Mouse (Mus musculus): ENCODE data around the gene Scd4. TPM values are rescaled to one million over a fixed set of nuclear protein-coding genes. Genes with fewer than 3 reads are reported as not detected.
A peak's percentile ranks its signal among the peaks of the same experiment; 100 is the strongest.
"Not testable (repeated sequence)": the region's sequence is repeated elsewhere in the genome, so short reads cannot be mapped to it uniquely, and the experiment has no call there.

The Scd4 gene
- polyA plus RNA-seq, 1 experiment from 2014 or later, result 0.09 TPM

DNA sequence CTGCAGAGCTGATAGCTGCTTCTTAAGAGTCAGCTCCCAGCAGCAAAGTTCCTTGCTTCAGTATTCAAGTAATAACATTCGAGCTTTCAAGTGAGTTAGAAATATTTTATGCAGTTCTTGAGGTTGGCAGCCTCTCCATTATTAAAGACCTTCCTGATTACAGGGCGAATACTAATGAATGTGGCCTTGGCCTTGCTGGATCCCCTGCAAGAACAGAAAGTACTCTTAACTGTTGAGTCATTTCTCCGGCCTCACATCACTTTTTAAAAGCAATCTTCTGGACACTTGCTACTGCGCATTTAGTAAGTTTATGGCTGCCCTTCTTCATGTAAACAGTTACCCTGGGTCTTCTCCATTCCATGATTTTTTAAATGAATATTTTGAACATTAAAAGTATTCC is 11.7 kb upstream of the Scd4 start:
- 70% methylated on average over 4 of the region's 4 CpGs for WGBS

DNA sequence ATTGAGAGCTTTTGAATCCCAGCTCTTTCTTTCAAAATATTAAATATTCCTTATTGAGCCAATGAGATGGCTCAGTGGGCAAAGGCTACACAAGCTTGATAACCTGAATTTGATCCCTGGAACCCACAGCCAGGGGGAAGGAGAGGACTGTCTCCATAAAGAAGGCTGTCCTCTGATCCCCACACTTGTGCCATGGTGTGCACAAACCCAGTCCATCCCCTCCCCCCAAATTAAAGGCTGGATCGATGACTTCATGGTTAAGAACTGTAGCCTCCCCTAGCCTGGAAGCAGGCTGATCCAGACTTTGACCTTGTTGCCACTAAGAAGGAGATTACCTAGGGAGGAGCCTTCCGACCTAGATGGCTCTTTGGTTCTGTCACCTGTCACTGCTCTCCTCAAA is 11.3 kb upstream of the Scd4 start:
- WGBS, result 61% methylated on average over 2 of the region's 2 CpGs
- no peak overlapping the region for H3K4me3 ChIP-seq (ENCODE audit: low read length)
- H3K4me1 ChIP-seq (ENCODE audit: control insufficient read depth, insufficient read depth, low read length), result no peaks in the 10 kb centered on the region
- H3K27me3 ChIP-seq (replicated peaks; ENCODE audit: control insufficient read depth, insufficient read depth, low read length), result no peaks in the 10 kb centered on the region
- H3K27ac ChIP-seq (ENCODE audit: low read length), result no peak overlapping the region
- no peaks in the 10 kb centered on the region for H3K9me3 ChIP-seq (ENCODE audit: control insufficient read depth, low read length)
- ATAC-seq, result peak; percentile 40; the same call in 1 of the 2 replicates
- no peaks in the 10 kb centered on the region for H3K36me3 ChIP-seq (ENCODE audit: control insufficient read depth, insufficient read depth, low read length)
- no peak overlapping the region for H3K4me2 ChIP-seq (ENCODE audit: low read depth, low read length)
- H3K9ac ChIP-seq (ENCODE audit: low read depth, low read length), result no peak overlapping the region

More for the DNA sequence above, 11.7 kb upstream of the Scd4 start:
- Histone ChIP-seq H3K4me3 (ENCODE audit: low read length) (no peak overlapping the region), H3K9me3 (ENCODE audit: control insufficient read depth, low read length) (no peaks in the 10 kb centered on the region), H3K4me2 (ENCODE audit: low read depth, low read length) (no peak overlapping the region), H3K4me1 (ENCODE audit: control insufficient read depth, insufficient read depth, low read length) (no peaks in the 10 kb centered on the region), H3K9ac (ENCODE audit: low read depth, low read length) (no peak overlapping the region), H3K27ac (ENCODE audit: low read length) (no peak overlapping the region), H3K36me3 (ENCODE audit: control insufficient read depth, insufficient read depth, low read length) (no peaks in the 10 kb centered on the region), H3K27me3 (replicated peaks; ENCODE audit: control insufficient read depth, insufficient read depth, low read length) (no peaks in the 10 kb centered on the region)
- ATAC-seq, result no peak

DNA sequence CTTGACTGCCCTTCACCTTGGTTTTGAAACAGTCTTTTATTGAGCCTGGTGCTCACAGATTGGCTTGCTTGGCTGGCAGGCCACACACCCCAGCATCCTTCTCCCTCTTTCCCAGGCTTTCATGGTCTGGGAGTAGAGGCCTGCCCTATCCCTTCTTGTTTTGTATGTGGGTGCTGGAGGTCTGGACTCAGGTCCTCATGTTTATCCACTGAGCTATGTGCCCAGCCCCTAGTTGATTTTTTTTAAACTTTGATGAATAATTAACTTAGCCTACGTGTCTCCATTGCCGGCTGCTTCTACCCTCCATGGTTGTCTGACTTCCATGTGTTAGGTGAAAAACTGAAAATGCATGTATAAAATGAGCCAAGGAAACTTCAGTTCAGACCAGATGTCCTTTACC is 3.3 kb upstream of the Scd4 start:
- Histone ChIP-seq H3K9me3 (ENCODE audit: control insufficient read depth, low read length) (no peaks in the 10 kb centered on the region; the same call in 1 of the 2 replicates), H3K36me3 (ENCODE audit: control insufficient read depth, insufficient read depth, low read length) (no peaks in the 10 kb centered on the region), H3K4me2 (ENCODE audit: low read depth, low read length) (no peak overlapping the region), H3K27me3 (replicated peaks; ENCODE audit: control insufficient read depth, insufficient read depth, low read length) (no peaks in the 10 kb centered on the region), H3K4me3 (ENCODE audit: low read length) (no peak overlapping the region), H3K27ac (ENCODE audit: low read length) (no peak overlapping the region), H3K9ac (ENCODE audit: low read depth, low read length) (no peak overlapping the region), H3K4me1 (ENCODE audit: control insufficient read depth, insufficient read depth, low read length) (no peaks in the 10 kb centered on the region)
- WGBS, result 67% methylated on average over 2 of the region's 2 CpGs
- no peak for ATAC-seq

DNA sequence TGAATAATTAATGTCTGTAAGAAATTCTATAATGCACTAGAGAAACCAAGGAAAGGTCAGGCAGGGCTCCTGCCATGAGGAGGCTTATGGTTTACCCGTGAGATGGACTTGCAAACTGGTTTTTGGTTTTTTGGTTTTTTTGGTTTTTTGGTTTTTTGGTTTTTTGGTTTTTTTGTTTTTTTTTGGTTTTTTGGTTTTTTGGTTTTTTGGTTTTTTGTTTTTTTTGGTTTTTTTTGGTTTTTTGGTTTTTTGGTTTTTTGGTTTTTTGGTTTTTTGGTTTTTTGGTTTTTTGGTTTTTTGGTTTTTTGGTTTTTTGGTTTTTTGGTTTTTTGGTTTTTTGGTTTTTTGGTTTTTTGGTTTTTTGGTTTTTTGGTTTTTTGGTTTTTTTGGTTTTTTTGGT is 1.8 kb upstream of the Scd4 start:
- not testable (repeated sequence) for H3K4me2 ChIP-seq (ENCODE audit: low read depth, low read length); H3K27ac ChIP-seq (ENCODE audit: low read length); ATAC-seq; H3K9me3 ChIP-seq (ENCODE audit: control insufficient read depth, low read length); H3K4me3 ChIP-seq (ENCODE audit: low read length); H3K27me3 ChIP-seq (replicated peaks; ENCODE audit: control insufficient read depth, insufficient read depth, low read length); H3K9ac ChIP-seq (ENCODE audit: low read depth, low read length); H3K4me1 ChIP-seq (ENCODE audit: control insufficient read depth, insufficient read depth, low read length); H3K36me3 ChIP-seq (ENCODE audit: control insufficient read depth, insufficient read depth, low read length)
- 85% methylated on average over 1 of the region's 1 CpGs for WGBS

DNA sequence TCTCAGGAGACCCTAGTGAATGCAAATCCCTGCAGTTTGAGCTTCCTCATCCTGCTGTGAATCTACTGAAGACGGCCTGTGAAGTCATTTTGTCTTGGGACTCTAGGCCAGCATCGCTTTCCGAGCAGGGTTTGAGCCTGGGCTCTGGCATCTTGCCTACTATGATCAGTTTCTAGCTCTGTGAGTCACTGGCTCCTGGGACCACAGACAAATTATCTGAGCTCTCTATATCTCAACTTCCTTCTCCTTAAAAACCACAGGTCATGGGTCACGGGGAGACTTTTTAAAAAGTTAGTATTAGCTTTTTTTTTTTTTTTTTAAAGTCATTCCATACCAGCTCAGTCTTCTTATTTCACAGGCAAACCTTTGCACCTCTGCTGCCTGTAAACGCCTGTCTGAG is 981 bp upstream of the Scd4 start:
- Histone ChIP-seq H3K9ac (ENCODE audit: low read depth, low read length) (no peak overlapping the region), H3K4me1 (ENCODE audit: control insufficient read depth, insufficient read depth, low read length) (no peaks in the 10 kb centered on the region), H3K36me3 (ENCODE audit: control insufficient read depth, insufficient read depth, low read length) (no peaks in the 10 kb centered on the region), H3K4me2 (ENCODE audit: low read depth, low read length) (no peak overlapping the region), H3K27me3 (replicated peaks; ENCODE audit: control insufficient read depth, insufficient read depth, low read length) (no peaks in the 10 kb centered on the region), H3K9me3 (ENCODE audit: control insufficient read depth, low read length) (no peaks in the 10 kb centered on the region; the same call in 1 of the 2 replicates), H3K4me3 (ENCODE audit: low read length) (no peak overlapping the region), H3K27ac (ENCODE audit: low read length) (no peak overlapping the region)
- ATAC-seq, result no peak
- 79% methylated on average over 5 of the region's 5 CpGs for WGBS

DNA sequence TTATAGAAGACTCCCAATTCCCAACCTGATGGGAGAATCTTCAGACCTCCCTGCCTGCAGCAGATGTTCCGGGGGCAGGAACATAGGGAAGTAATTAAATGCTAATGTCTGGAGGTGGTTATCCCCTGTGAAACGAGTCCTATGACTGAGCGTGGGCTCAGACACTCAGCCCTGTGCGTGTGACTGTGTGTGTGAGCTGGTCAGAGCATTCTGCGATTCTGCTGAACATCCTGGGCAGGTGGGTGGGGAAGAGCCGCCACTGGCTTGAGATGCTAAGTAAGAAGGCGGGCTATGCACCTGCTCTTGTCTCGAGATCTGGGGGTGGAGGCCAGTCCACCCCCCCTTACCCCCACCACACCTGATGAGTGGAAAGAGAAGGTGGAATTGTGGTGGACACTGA is 566 bp upstream of the Scd4 start:
- H3K4me1 ChIP-seq (ENCODE audit: control insufficient read depth, insufficient read depth, low read length), result no peaks in the 10 kb centered on the region
- no peak overlapping the region for H3K9ac ChIP-seq (ENCODE audit: low read depth, low read length)
- H3K4me2 ChIP-seq (ENCODE audit: low read depth, low read length), result no peak overlapping the region
- H3K27ac ChIP-seq (ENCODE audit: low read length), result no peak overlapping the region
- ATAC-seq, result no peak
- H3K4me3 ChIP-seq (ENCODE audit: low read length), result no peak overlapping the region
- H3K27me3 ChIP-seq (replicated peaks; ENCODE audit: control insufficient read depth, insufficient read depth, low read length), result no peaks in the 10 kb centered on the region
- no peaks in the 10 kb centered on the region for H3K9me3 ChIP-seq (ENCODE audit: control insufficient read depth, low read length)
- no peaks in the 10 kb centered on the region for H3K36me3 ChIP-seq (ENCODE audit: control insufficient read depth, insufficient read depth, low read length)
- WGBS, result 83% methylated on average over 8 of the region's 8 CpGs

DNA sequence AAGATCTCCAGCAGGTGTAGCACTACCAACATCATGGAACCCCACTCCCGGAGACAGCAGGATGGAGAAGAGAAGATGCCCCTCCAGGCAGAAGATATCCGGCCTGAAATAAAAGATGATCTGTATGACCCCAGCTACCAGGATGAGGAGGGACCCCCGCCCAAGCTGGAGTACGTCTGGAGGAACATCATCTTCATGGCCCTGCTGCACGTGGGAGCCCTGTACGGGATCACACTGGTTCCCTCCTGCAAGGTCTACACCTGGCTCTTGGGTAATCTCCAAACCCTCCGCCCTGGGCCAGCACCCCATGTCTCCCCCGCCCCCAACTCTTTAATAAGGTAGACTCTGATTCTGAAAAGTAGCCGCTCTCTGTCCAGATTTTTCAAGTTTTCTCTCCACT is 1.1 kb downstream of the Scd4 start:
- ATAC-seq, result no peak
- H3K4me2 ChIP-seq (ENCODE audit: low read depth, low read length), result no peak overlapping the region
- no peak overlapping the region for H3K27ac ChIP-seq (ENCODE audit: low read length)
- no peaks in the 10 kb centered on the region for H3K9me3 ChIP-seq (ENCODE audit: control insufficient read depth, low read length)
- no peaks in the 10 kb centered on the region for H3K4me1 ChIP-seq (ENCODE audit: control insufficient read depth, insufficient read depth, low read length)
- WGBS, result 87% methylated on average over 9 of the region's 9 CpGs
- H3K27me3 ChIP-seq (replicated peaks; ENCODE audit: control insufficient read depth, insufficient read depth, low read length), result no peaks in the 10 kb centered on the region
- no peak overlapping the region for H3K9ac ChIP-seq (ENCODE audit: low read depth, low read length)
- no peaks in the 10 kb centered on the region for H3K36me3 ChIP-seq (ENCODE audit: control insufficient read depth, insufficient read depth, low read length)
- no peak overlapping the region for H3K4me3 ChIP-seq (ENCODE audit: low read length)

DNA sequence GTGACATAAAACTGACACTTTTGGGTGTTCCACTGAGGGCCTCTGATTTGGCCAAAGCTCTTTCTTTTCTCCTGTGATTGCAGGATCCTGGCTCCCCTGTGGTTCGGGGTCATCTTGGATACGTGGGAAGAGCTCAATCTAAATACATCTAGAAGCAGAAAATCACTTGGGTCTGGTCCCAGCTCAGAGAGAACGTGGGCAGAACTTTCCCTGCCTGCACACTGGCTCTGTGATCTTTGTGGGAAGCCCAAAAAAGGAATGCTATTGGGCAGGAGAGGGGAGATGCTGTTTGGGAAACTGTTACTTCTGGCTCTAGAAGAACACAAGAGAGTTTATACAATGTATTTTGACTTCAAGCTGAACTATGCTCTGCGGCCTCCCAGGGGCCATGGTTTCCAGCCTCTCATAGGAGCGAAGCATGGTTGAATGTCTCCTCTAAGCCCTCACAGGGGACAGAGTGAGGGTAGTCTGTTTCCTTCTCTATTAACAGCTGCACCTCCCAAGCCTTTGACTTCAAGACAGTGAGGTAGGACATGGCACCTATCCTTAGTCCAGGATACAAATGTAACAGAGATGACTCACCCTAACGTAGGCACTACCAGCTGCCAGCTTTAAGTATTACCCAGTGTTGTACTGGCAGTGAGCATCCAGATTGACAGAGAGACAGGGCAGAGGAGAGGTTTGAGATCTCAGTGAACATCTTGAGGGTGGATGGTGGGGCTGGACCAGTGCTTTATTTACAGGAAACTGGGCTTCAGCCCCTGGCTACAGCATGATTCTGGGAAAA is 3.2 kb downstream of the Scd4 start:
- no peak overlapping the region for H3K4me3 ChIP-seq (ENCODE audit: low read length)
- WGBS, result 80% methylated on average over 6 of the region's 6 CpGs
- no peaks in the 10 kb centered on the region for H3K4me1 ChIP-seq (ENCODE audit: control insufficient read depth, insufficient read depth, low read length)
- H3K9me3 ChIP-seq (ENCODE audit: control insufficient read depth, low read length), result no peaks in the 10 kb centered on the region
- H3K4me2 ChIP-seq (ENCODE audit: low read depth, low read length), result no peak overlapping the region
- H3K27ac ChIP-seq (ENCODE audit: low read length), result no peak overlapping the region
- H3K36me3 ChIP-seq (ENCODE audit: control insufficient read depth, insufficient read depth, low read length), result no peaks in the 10 kb centered on the region
- no peak overlapping the region for H3K9ac ChIP-seq (ENCODE audit: low read depth, low read length)
- no peaks in the 10 kb centered on the region for H3K27me3 ChIP-seq (replicated peaks; ENCODE audit: control insufficient read depth, insufficient read depth, low read length)
- ATAC-seq, result no peak

DNA sequence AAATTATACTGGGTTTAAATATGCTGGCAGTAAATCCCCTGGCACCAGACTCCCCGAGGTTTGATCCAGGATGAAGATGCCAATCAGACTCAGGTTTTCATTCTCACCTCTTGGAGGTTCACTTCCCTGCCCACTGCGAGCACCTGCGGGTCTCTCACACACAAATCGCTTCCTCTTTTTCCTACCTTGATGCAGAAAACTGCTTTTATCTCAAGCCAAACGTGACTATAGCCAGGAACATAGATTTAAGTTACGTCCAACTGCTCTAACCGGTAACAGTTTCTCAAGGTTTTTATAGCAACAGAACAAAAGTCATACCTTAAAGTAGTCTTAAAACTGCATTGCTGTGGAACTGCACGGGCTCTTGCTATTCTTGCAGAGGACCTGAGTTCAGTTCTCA is 16.8 kb downstream of the Scd4 start:
- H3K27ac ChIP-seq (ENCODE audit: low read length), result no peak overlapping the region
- no peak overlapping the region for H3K4me3 ChIP-seq (ENCODE audit: low read length)
- no peaks in the 10 kb centered on the region for H3K36me3 ChIP-seq (ENCODE audit: control insufficient read depth, insufficient read depth, low read length)
- H3K4me2 ChIP-seq (ENCODE audit: low read depth, low read length), result no peak overlapping the region
- ATAC-seq, result no peak
- 84% methylated on average over 8 of the region's 8 CpGs for WGBS
- no peaks in the 10 kb centered on the region for H3K4me1 ChIP-seq (ENCODE audit: control insufficient read depth, insufficient read depth, low read length)
- no peaks in the 10 kb centered on the region for H3K9me3 ChIP-seq (ENCODE audit: control insufficient read depth, low read length)
- no peaks in the 10 kb centered on the region for H3K27me3 ChIP-seq (replicated peaks; ENCODE audit: control insufficient read depth, insufficient read depth, low read length)
- H3K9ac ChIP-seq (ENCODE audit: low read depth, low read length), result no peak overlapping the region

DNA sequence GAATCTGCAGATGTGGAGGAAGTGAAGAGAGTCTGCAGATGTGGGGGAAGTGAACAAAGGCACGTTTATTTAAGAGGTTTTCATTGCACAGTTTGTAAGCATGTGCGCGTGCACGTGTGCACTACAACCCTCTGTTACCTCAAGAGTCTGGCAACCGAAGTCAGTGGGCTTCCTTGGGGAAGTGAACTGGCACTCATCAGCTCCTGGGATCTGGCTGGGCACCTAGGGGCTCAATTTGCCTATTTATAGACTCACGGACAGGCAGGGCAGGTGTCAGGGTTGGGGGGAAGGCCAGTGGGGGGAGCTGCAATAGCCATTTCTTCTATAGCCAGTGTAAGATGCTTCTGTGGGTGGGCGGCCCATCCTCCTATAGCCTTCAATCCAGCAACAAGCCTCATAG is 18.9 kb downstream of the Scd4 start:
- ATAC-seq, result no peak
- Histone ChIP-seq H3K27ac (ENCODE audit: low read length) (no peak overlapping the region), H3K4me1 (ENCODE audit: control insufficient read depth, insufficient read depth, low read length) (no peaks in the 10 kb centered on the region), H3K27me3 (replicated peaks; ENCODE audit: control insufficient read depth, insufficient read depth, low read length) (no peaks in the 10 kb centered on the region), H3K9ac (ENCODE audit: low read depth, low read length) (no peak overlapping the region), H3K4me2 (ENCODE audit: low read depth, low read length) (no peak overlapping the region), H3K4me3 (ENCODE audit: low read length) (no peak overlapping the region), H3K9me3 (ENCODE audit: control insufficient read depth, low read length) (no peaks in the 10 kb centered on the region), H3K36me3 (ENCODE audit: control insufficient read depth, insufficient read depth, low read length) (no peaks in the 10 kb centered on the region)
- 83% methylated on average over 7 of the region's 7 CpGs for WGBS

Data from intestine, embryonic 16.5 days (tissue).